Mouse (Mus musculus) testis, adult 2 months (tissue): ENCODE results near the gene 4931428F04Rik.

Source experiments
- CTCF ChIP-seq: fragments of 200-500 bp; IDR thresholded peaks from 2 replicates; pipeline ENCODE4 v1.5.1; 2012; ENCODE audit warnings: low read depth, mild to moderate bottlenecking, inconsistent platforms, low read length, moderate library complexity; ENCODE audit not compliant: control insufficient read depth, insufficient read depth, insufficient replicate concordance
- POLR2A ChIP-seq: fragments of 200-500 bp; IDR thresholded peaks from 2 replicates; pipeline ENCODE4 v1.6.1; 2012; ENCODE audit warnings: low read depth, mild to moderate bottlenecking, inconsistent platforms, low read length, moderate library complexity; ENCODE audit not compliant: control insufficient read depth

- peak; percentile 89 for TF ChIP-seq CTCF
- TF ChIP-seq POLR2A, result no peak
These were observed 1.1 kb upstream of the 4931428F04Rik start for GRCm38 (mm10) chr8:105290554-105291314.
